Mouse (Mus musculus) MEL (cell line): Measurements from ENCODE around the gene Prkag3. TPM values are rescaled to one million over a fixed set of nuclear protein-coding genes. Genes with fewer than 3 reads are reported as not detected.

Experiments used
- DNase-seq: peaks from one replicate; pipeline ENCODE4 v3.0.0; 2011; ENCODE audit warnings: low read depth, low spot score
- H3K27ac ChIP-seq: 2 replicates; pipeline ENCODE4 v1.5.1; 2012; ENCODE audit warnings: low read depth, mild to moderate bottlenecking, control low read depth, low read length, moderate library complexity; ENCODE audit not compliant: control insufficient read depth
- H3K27me3 ChIP-seq, 2 experiments: fragments of 150-350 bp in 1 of 2; sonication (generic) in 1 of 2; 2 replicates each; pipeline ENCODE4 v1.6.1; 2012; ENCODE audit warnings: low read length in 2 of 2, mild to moderate bottlenecking in 2 of 2, improper control_type of control experiment in 1 of 2, moderate library complexity in 1 of 2; ENCODE audit not compliant: insufficient read depth in 2 of 2, control insufficient read depth in 1 of 2
- H3K36me3 ChIP-seq, 2 experiments: 2 replicates each; pipeline ENCODE4 v1.6.1; 2012 to 2014; ENCODE audit warnings: low read length in 2 of 2, improper control_type of control experiment in 1 of 2, inconsistent platforms in 1 of 2, mild to moderate bottlenecking in 1 of 2; ENCODE audit not compliant: insufficient read depth in 2 of 2, control insufficient read depth in 1 of 2
- H3K4me1 ChIP-seq, 2 experiments: fragments of 150-350 bp in 1 of 2; sonication (generic) in 1 of 2; 2 replicates each; pipeline ENCODE4 v1.6.1; 2012; ENCODE audit warnings: low read length in 2 of 2, improper control_type of control experiment in 1 of 2, mild to moderate bottlenecking in 1 of 2; ENCODE audit not compliant: insufficient read depth in 2 of 2, control insufficient read depth in 1 of 2
- H3K4me3 ChIP-seq, 2 experiments: fragments of 150-350 bp in 1 of 2; sonication (generic) in 1 of 2; 2 replicates each; pipeline ENCODE4 v1.5.1; 2012; ENCODE audit warnings: low read depth in 2 of 2, low read length in 2 of 2, mild to moderate bottlenecking in 2 of 2, moderate library complexity in 2 of 2, control low read depth in 1 of 2, improper control_type of control experiment in 1 of 2; ENCODE audit not compliant: control insufficient read depth in 1 of 2, insufficient read depth in 1 of 2
- H3K79me2 ChIP-seq: 2 replicates; pipeline ENCODE4 v1.6.1; 2012; ENCODE audit warnings: mild to moderate bottlenecking, low read length, moderate library complexity; ENCODE audit not compliant: control insufficient read depth, poor library complexity, insufficient read depth
- H3K9ac ChIP-seq: 2 replicates; pipeline ENCODE4 v1.6.1; 2012; ENCODE audit warnings: low read depth, mild to moderate bottlenecking, control low read depth, low read length, moderate library complexity; ENCODE audit not compliant: control insufficient read depth, poor library complexity, severe bottlenecking
- H3K9me3 ChIP-seq: fragments of 150-350 bp; sonication (generic); replicated peaks from 2 replicates; pipeline ENCODE4 v1.6.1; 2012; ENCODE audit warnings: mild to moderate bottlenecking, low read length, improper control_type of control experiment, moderate library complexity; ENCODE audit not compliant: insufficient read depth
- E2F4 ChIP-seq: IDR thresholded peaks from 2 replicates; pipeline ENCODE4 v1.6.1; 2011; ENCODE audit warnings: low read depth, low read length, improper control_type of control experiment, borderline replicate concordance
- ETS1 ChIP-seq: IDR thresholded peaks from 2 replicates; pipeline ENCODE4 v1.6.1; 2012; ENCODE audit warnings: low read depth, mild to moderate bottlenecking, inconsistent platforms, low read length, improper control_type of control experiment, moderate library complexity
- HCFC1 ChIP-seq: IDR thresholded peaks from 2 replicates; pipeline ENCODE4 v1.6.1; 2012; ENCODE audit warnings: low read depth, mild to moderate bottlenecking, inconsistent platforms, low read length, improper control_type of control experiment, moderate library complexity
- MAFK ChIP-seq: IDR thresholded peaks from 2 replicates; pipeline ENCODE4 v1.6.1; 2011; ENCODE audit warnings: low read depth, mild to moderate bottlenecking, low read length, improper control_type of control experiment, borderline replicate concordance
- MYB ChIP-seq: IDR thresholded peaks from 2 replicates; pipeline ENCODE4 v1.6.1; 2011; ENCODE audit warnings: mild to moderate bottlenecking, low read depth, low read length, improper control_type of control experiment
- POLR2A ChIP-seq, 2 experiments: IDR thresholded peaks; 2 replicates each; pipeline ENCODE4 v1.6.1; 2011 to 2012; ENCODE audit warnings: low read length in 2 of 2, mild to moderate bottlenecking in 2 of 2, control low read depth in 1 of 2, improper control_type of control experiment in 1 of 2, low read depth in 1 of 2, moderate library complexity in 1 of 2; ENCODE audit not compliant: control insufficient read depth in 1 of 2, insufficient read depth in 1 of 2, poor library complexity in 1 of 2
- RAD21 ChIP-seq: IDR thresholded peaks from 2 replicates; pipeline ENCODE4 v1.6.1; 2011; ENCODE audit warnings: mild to moderate bottlenecking, low read depth, low read length, improper control_type of control experiment
- TAL1 ChIP-seq: IDR thresholded peaks from 2 replicates; pipeline ENCODE4 v1.6.1; 2012; ENCODE audit warnings: mild to moderate bottlenecking, inconsistent platforms, low read length, moderate library complexity, mixed read lengths
- UBTF ChIP-seq: IDR thresholded peaks from 2 replicates; pipeline ENCODE4 v1.6.1; 2012; ENCODE audit warnings: low read depth, mild to moderate bottlenecking, inconsistent platforms, low read length, improper control_type of control experiment, moderate library complexity, borderline replicate concordance; ENCODE audit not compliant: insufficient read depth
- ZMIZ1 ChIP-seq: IDR thresholded peaks from 2 replicates; pipeline ENCODE4 v1.6.1; 2012; ENCODE audit warnings: low read depth, mild to moderate bottlenecking, inconsistent platforms, low read length, improper control_type of control experiment, moderate library complexity
- polyA plus RNA-seq, 2 experiments: library from polyadenylated mRNA; stranded (reverse) in 1 of 2; unstranded in 1 of 2; fragments of >175 nt in 1 of 2; fragments of >200 nt in 1 of 2; gene quantifications; 2 replicates each; pipeline versions ENCODE4 v1.2.1 to v1.2.4; 2012; ENCODE audit warnings: low replicate concordance in 2 of 2, low read depth in 1 of 2; ENCODE audit not compliant: insufficient read length in 2 of 2, insufficient read depth in 1 of 2, missing spikeins in 1 of 2
- total RNA-seq: library from RNA; depleted of rRNA; stranded (reverse); fragments of 300-350 nt; gene quantifications from 2 replicates; pipeline ENCODE4 v1.2.3, GENCODE M21; 2012

Prkag3 gene
- total and polyA plus RNA-seq, 3 experiments: 0.03 TPM; not detected in 2

GRCm38 (mm10) chr1:74705016-74705415 is 44.0 kb downstream of the Prkag3 start:
- Histone ChIP-seq H3K4me1 (no peaks in the 10 kb centered on the region), H3K9me3 (no peaks in the 10 kb centered on the region), H3K4me3 (no peak overlapping the region), H3K9ac (no peak overlapping the region), H3K36me3 (no peaks in the 10 kb centered on the region), H3K27me3 (no peaks in the 10 kb centered on the region), H3K79me2 (no peaks in the 10 kb centered on the region), H3K27ac (no peak overlapping the region)
- TF ChIP-seq RAD21 (no peak), E2F4 (no peak)
- no peak for DNase-seq

GRCm38 (mm10) chr1:74704156-74704555 is 44.9 kb downstream of the Prkag3 start:
- Histone ChIP-seq H3K79me2 (no peaks in the 10 kb centered on the region), H3K9me3 (no peaks in the 10 kb centered on the region), H3K9ac (no peak overlapping the region), H3K36me3 (peaks cover 0 to 4% of the 10 kb centered on the region in 2 experiments; a peak in 2 of 4 replicates), H3K4me1 (no peaks in the 10 kb centered on the region), H3K27ac (no peak overlapping the region), H3K4me3 (no peak overlapping the region), H3K27me3 (no peaks in the 10 kb centered on the region)
- no peak for TF ChIP-seq MAFK
- TF ChIP-seq E2F4: no peak
- TF ChIP-seq TAL1: no peak
- no peak for TF ChIP-seq MYB
- no peak for DNase-seq

- DNase-seq: no peak
- Histone ChIP-seq H3K36me3 (peaks cover 0 to 4% of the 10 kb centered on the region in 2 experiments; a peak in 2 of 4 replicates), H3K9me3 (no peaks in the 10 kb centered on the region), H3K79me2 (no peaks in the 10 kb centered on the region), H3K4me3 (no peak overlapping the region), H3K27ac (no peak overlapping the region), H3K9ac (no peak overlapping the region), H3K27me3 (no peaks in the 10 kb centered on the region), H3K4me1 (no peaks in the 10 kb centered on the region)
- TF ChIP-seq HCFC1: no peak
- no peak for TF ChIP-seq POLR2A (IDR thresholded peaks at IDR 0.05; ENCODE audit: control insufficient read depth in 1 of 2, insufficient read depth in 1 of 2, low read depth in 1 of 2, low read length in 2 of 2, poor library complexity in 1 of 2)
- no peak for TF ChIP-seq ETS1
- TF ChIP-seq UBTF: no peak
- TF ChIP-seq ZMIZ1: no peak
- TF ChIP-seq, all 39 proteins: peak for 0
Measured at GRCm38 (mm10) chr1:74702142-74702553, 46.9 kb downstream of the Prkag3 start.
